Mouse (Mus musculus) embryonic facial prominence, embryonic 11.5 days (tissue): Measurements from ENCODE around the gene Sall1. TPM values are rescaled to one million over a fixed set of nuclear protein-coding genes. Genes with fewer than 3 reads are reported as not detected.
A peak's percentile ranks its signal among the peaks of the same experiment; 100 is the strongest.

ENCODE experiments used
- ATAC-seq: fragments of 200-750 bp; cut with Nextera tagmentation; replicated peaks from 2 replicates; pipeline ENCODE4 v1.8.0; 2017; ENCODE audit warnings: low read depth; ENCODE audit not compliant: insufficient number of reproducible peaks, low FRiP score, low TSS enrichment
- DNase-seq: peaks from one replicate; pipeline ENCODE4 v3.0.0-alpha.2; 2015; ENCODE audit warnings: low spot score
- H3K27ac ChIP-seq: fragments of 300-500 bp; sonication (generic); replicated peaks from 2 replicates; pipeline ENCODE4 v1.5.1; 2014; ENCODE audit warnings: mild to moderate bottlenecking, low read depth, low read length, control low read depth
- H3K27me3 ChIP-seq: fragments of 300-500 bp; sonication (generic); 2 replicates; pipeline ENCODE4 v1.6.1; 2014; ENCODE audit warnings: mild to moderate bottlenecking, low read length, moderate library complexity, mixed read lengths; ENCODE audit not compliant: control insufficient read depth, insufficient read depth
- H3K36me3 ChIP-seq: fragments of 300-500 bp; sonication (generic); replicated peaks from 2 replicates; pipeline ENCODE4 v1.6.1; 2014; ENCODE audit warnings: low read depth, mild to moderate bottlenecking, low read length, moderate library complexity, mixed read lengths; ENCODE audit not compliant: control insufficient read depth, insufficient read depth
- H3K4me1 ChIP-seq: fragments of 300-500 bp; sonication (generic); 2 replicates; pipeline ENCODE4 v1.6.1; 2014; ENCODE audit warnings: low read length, mixed read lengths; ENCODE audit not compliant: control insufficient read depth, insufficient read depth
- H3K4me2 ChIP-seq: fragments of 300-500 bp; sonication (generic); 2 replicates; pipeline ENCODE4 v1.6.1; 2014; ENCODE audit warnings: low read depth, mild to moderate bottlenecking, control low read depth, low read length, moderate library complexity
- H3K4me3 ChIP-seq: fragments of 300-500 bp; sonication (generic); 2 replicates; pipeline ENCODE4 v1.5.1; 2014; ENCODE audit warnings: low read depth, low read length, control low read depth
- H3K9ac ChIP-seq: fragments of 300-500 bp; sonication (generic); replicated peaks from 2 replicates; pipeline ENCODE4 v1.6.1; 2014; ENCODE audit warnings: mild to moderate bottlenecking, control low read depth, low read length
- H3K9me3 ChIP-seq: fragments of 300-500 bp; sonication (generic); replicated peaks from 2 replicates; pipeline ENCODE4 v1.6.1; 2016; ENCODE audit warnings: mild to moderate bottlenecking, low read length, inconsistent platforms, mixed read lengths; ENCODE audit not compliant: control insufficient read depth
- WGBS: fragments of 180-500 bp; shearing (Covaris S2); extraction: QIAGEN DNeasy Blood & Tissue Kit; methylation state at CpG from one replicate; pipeline ENCODE4 v1.1.7; 2014; 5-methylcytosine and 5-hydroxymethylcytosine counted together
- polyA plus RNA-seq: library from polyadenylated mRNA; unstranded; fragments of >200 nt; fragmentation: Nextera tagmentation; extraction: Ambion mirVana; gene quantifications from 2 replicates; pipeline ENCODE4 v1.2.1, GENCODE M21; 2014

The Sall1 gene
- polyA plus RNA-seq, 1 experiment from 2014 or later: 4.8 TPM

GRCm38 (mm10) chr8:89032412-89032811 is 11.6 kb downstream of the Sall1 start:
- no peaks in the 10 kb centered on the region for H3K4me1 ChIP-seq
- 84% methylated on average over 13 of the region's 13 CpGs for WGBS
- no peaks in the 10 kb centered on the region for H3K36me3 ChIP-seq
- ATAC-seq (no peak), DNase-seq (no peak)
- no peak overlapping the region for H3K9ac ChIP-seq
- H3K27me3 ChIP-seq: no peaks in the 10 kb centered on the region
- H3K27ac ChIP-seq: no peak overlapping the region
- no peak overlapping the region for H3K4me3 ChIP-seq
- H3K4me2 ChIP-seq: no peak overlapping the region
- no peaks in the 10 kb centered on the region for H3K9me3 ChIP-seq

- WGBS: 53% methylated on average over 12 of the region's 12 CpGs
- Histone ChIP-seq H3K4me2 (no peak overlapping the region), H3K4me3 (no peak overlapping the region), H3K9ac (no peak overlapping the region), H3K9me3 (no peaks in the 10 kb centered on the region), H3K36me3 (no peaks in the 10 kb centered on the region), H3K27ac (no peak overlapping the region), H3K4me1 (no peaks in the 10 kb centered on the region), H3K27me3 (no peaks in the 10 kb centered on the region)
- ATAC-seq: no peak
- DNase-seq: no peak
Measured at GRCm38 (mm10) chr8:89028156-89028555, 15.8 kb downstream of the Sall1 start.

- Histone ChIP-seq H3K9ac (no peak overlapping the region; the same call in 1 of the 2 replicates), H3K27me3 (no peaks in the 10 kb centered on the region), H3K4me3 (peak overlapping the region; percentile 26), H3K27ac (no peak overlapping the region), H3K36me3 (no peaks in the 10 kb centered on the region), H3K4me2 (peak overlapping the region; percentile 78), H3K9me3 (no peaks in the 10 kb centered on the region), H3K4me1 (no peaks in the 10 kb centered on the region)
- no peak for DNase-seq
- WGBS: 5% methylated on average over 12 of the region's 13 CpGs
- ATAC-seq: no peak; the same call in 1 of the 2 replicates
Measured at GRCm38 (mm10) chr8:89026139-89026520, 17.8 kb downstream of the Sall1 start.

GRCm38 (mm10) chr8:89025281-89026138 is 18.5 kb downstream of the Sall1 start:
- Histone ChIP-seq H3K27me3 (no peaks in the 10 kb centered on the region), H3K4me2 (peak overlapping the region; percentile 78), H3K36me3 (no peaks in the 10 kb centered on the region), H3K9ac (peak overlapping the region; percentile 39), H3K4me1 (no peaks in the 10 kb centered on the region), H3K9me3 (no peaks in the 10 kb centered on the region), H3K4me3 (peak overlapping the region; percentile 26), H3K27ac (no peak overlapping the region)
- peak; percentile 67; the same call in 1 of the 2 replicates for ATAC-seq
- 4% methylated on average over 54 of the region's 55 CpGs for WGBS
- DNase-seq: peak; percentile 60

GRCm38 (mm10) chr8:89024796-89025195 is 19.2 kb downstream of the Sall1 start:
- Histone ChIP-seq H3K27ac (no peak overlapping the region), H3K9ac (no peak overlapping the region), H3K4me3 (no peak overlapping the region), H3K9me3 (no peaks in the 10 kb centered on the region), H3K36me3 (no peaks in the 10 kb centered on the region), H3K4me2 (no peak overlapping the region), H3K4me1 (no peaks in the 10 kb centered on the region), H3K27me3 (no peaks in the 10 kb centered on the region)
- no peak for ATAC-seq
- no peak for DNase-seq
- 22% methylated on average over 6 of the region's 6 CpGs for WGBS

- Histone ChIP-seq H3K4me3 (no peak overlapping the region), H3K4me2 (no peak overlapping the region), H3K4me1 (no peaks in the 10 kb centered on the region), H3K27ac (no peak overlapping the region), H3K36me3 (no peaks in the 10 kb centered on the region), H3K27me3 (no peaks in the 10 kb centered on the region), H3K9me3 (no peaks in the 10 kb centered on the region), H3K9ac (no peak overlapping the region)
- DNase-seq: peak; percentile 74
- ATAC-seq: no peak
- 4% methylated on average over 5 of the region's 5 CpGs for WGBS
Measured at GRCm38 (mm10) chr8:89021139-89021538, 22.8 kb downstream of the Sall1 start.

- no peaks in the 10 kb centered on the region for H3K36me3 ChIP-seq
- no peaks in the 10 kb centered on the region for H3K9me3 ChIP-seq
- no peak overlapping the region for H3K4me3 ChIP-seq
- DNase-seq (no peak), ATAC-seq (no peak)
- no peak overlapping the region for H3K27ac ChIP-seq
- no peaks in the 10 kb centered on the region for H3K27me3 ChIP-seq
- H3K4me1 ChIP-seq: no peaks in the 10 kb centered on the region
- H3K9ac ChIP-seq: no peak overlapping the region
- no peak overlapping the region for H3K4me2 ChIP-seq
- 77% methylated on average over 4 of the region's 4 CpGs for WGBS
Measured at GRCm38 (mm10) chr8:89017891-89018290, 26.1 kb downstream of the Sall1 start.

GRCm38 (mm10) chr8:89016465-89017070 is 27.4 kb downstream of the Sall1 start:
- H3K36me3 ChIP-seq: no peaks in the 10 kb centered on the region
- no peak overlapping the region for H3K4me2 ChIP-seq
- no peak overlapping the region for H3K9ac ChIP-seq
- no peak for ATAC-seq
- no peaks in the 10 kb centered on the region for H3K4me1 ChIP-seq
- H3K27me3 ChIP-seq: no peaks in the 10 kb centered on the region
- no peak overlapping the region for H3K27ac ChIP-seq
- no peak for DNase-seq
- H3K4me3 ChIP-seq: no peak overlapping the region
- no peaks in the 10 kb centered on the region for H3K9me3 ChIP-seq
- WGBS: 89% methylated on average over 7 of the region's 7 CpGs
